Mouse (Mus musculus): ENCODE results near the gene Fes. TPM values are rescaled to one million over a fixed set of nuclear protein-coding genes. Genes with fewer than 3 reads are reported as not detected.

Fes gene
- total RNA-seq, 2 experiments from 2014 or later, result 16.4 to 21.5 TPM

GRCm38 (mm10) chr7:80343270-80344018 is 44.3 kb downstream of the Fes start:
- no peak for DNase-seq

GRCm38 (mm10) chr7:80342858-80343257 is 44.9 kb downstream of the Fes start, which contains the start of gene Hddc3:
Gene Hddc3, plus strand, starts transcription at chr7:80343104.
- DNase-seq, result peak; percentile 97

- DNase-seq, result no peak
Observed at GRCm38 (mm10) chr7:80341793-80342192, 46.0 kb downstream of the Fes start.

- DNase-seq, result peak; percentile 81
Observed at GRCm38 (mm10) chr7:80340793-80341192, 47.0 kb downstream of the Fes start, which contains the start of gene Unc45a. Gene Unc45a, minus strand, starts transcription at chr7:80341005.

GRCm38 (mm10) chr7:80339793-80340628 is 47.7 kb downstream of the Fes start:
- peak; percentile 99 for DNase-seq

- DNase-seq, result peak; percentile 41
Observed at GRCm38 (mm10) chr7:80339371-80339770, 48.4 kb downstream of the Fes start.

- DNase-seq, result no peak
Observed at GRCm38 (mm10) chr7:80336932-80337331, 50.8 kb downstream of the Fes start.

GRCm38 (mm10) chr7:80334848-80335247 is 52.9 kb downstream of the Fes start:
- no peak for DNase-seq

GRCm38 (mm10) chr7:80331433-80331832 is 56.3 kb downstream of the Fes start:
- DNase-seq, result no peak

GRCm38 (mm10) chr7:80330278-80330677 is 57.5 kb downstream of the Fes start:
- DNase-seq, result no peak

Other genes with a start within 250 kb of the Fes start
- 10 to 100 TPM; 14.3 to 16.1 TPM for gene Sema4b, start 201.1 kb downstream of the Fes start, total RNA-seq (2021)
- gene Cib1, start 155.1 kb downstream of the Fes start, total RNA-seq (2021), result 10 to 100 TPM; 26.2 to 27.7 TPM
- 1 to 10 TPM; 2.5 to 2.6 TPM for gene Gdpgp1, start 155.1 kb downstream of the Fes start, total RNA-seq (2021)
- under 1 TPM; 0.47 to 0.86 TPM for gene Ttll13, start 141.6 kb downstream of the Fes start, total RNA-seq (2021)
- 10 to 100 TPM; 23.5 to 24.8 TPM for gene Ngrn, start 126.7 kb downstream of the Fes start, total RNA-seq (2021)
- gene Vps33b, start 118.3 kb downstream of the Fes start, total RNA-seq (2021), result 10 to 100 TPM; 10.6 TPM
- gene Prc1, start 93.5 kb downstream of the Fes start, total RNA-seq (2021), result 100 to 1,000 TPM; 132 to 141 TPM
- 1 to 10 TPM; 8.5 to 9.5 TPM for gene Rccd1, start 63.5 kb downstream of the Fes start, total RNA-seq (2021)
- 10 to 100 TPM; 22.9 to 24.9 TPM for gene Unc45a, start 46.9 kb downstream of the Fes start, total RNA-seq (2021)
- 10 to 100 TPM; 40.9 to 42.1 TPM for gene Hddc3, start 44.8 kb downstream of the Fes start, total RNA-seq (2021)
- 10 to 100 TPM; 65.0 to 65.6 TPM for gene Man2a2, start 16.6 kb downstream of the Fes start, total RNA-seq (2021)
- gene Furin, start 17.5 kb upstream of the Fes start, total RNA-seq (2021), result 100 to 1,000 TPM; 104 to 113 TPM
- 10 to 100 TPM; 15.5 to 16.5 TPM for gene Blm, start 147.2 kb upstream of the Fes start, total RNA-seq (2021)

Data from heart, postnatal 4 days (tissue).